Mouse (Mus musculus) olfactory bulb, adult 2 months (tissue): ENCODE measurements around the gene Klhdc8b.
A peak's percentile ranks its signal among the peaks of the same experiment; 100 is the strongest.

Experiments used
- CTCF ChIP-seq: fragments of 200-500 bp; IDR thresholded peaks from 2 replicates; pipeline ENCODE4 v1.5.1; 2012; ENCODE audit warnings: low read depth, mild to moderate bottlenecking, low read length, moderate library complexity; ENCODE audit not compliant: insufficient read depth
- POLR2A ChIP-seq: fragments of 200-500 bp; IDR thresholded peaks from 2 replicates; pipeline ENCODE4 v1.6.1; 2012; ENCODE audit warnings: mild to moderate bottlenecking, low read depth, low read length, moderate library complexity; ENCODE audit not compliant: insufficient read depth

DNA sequence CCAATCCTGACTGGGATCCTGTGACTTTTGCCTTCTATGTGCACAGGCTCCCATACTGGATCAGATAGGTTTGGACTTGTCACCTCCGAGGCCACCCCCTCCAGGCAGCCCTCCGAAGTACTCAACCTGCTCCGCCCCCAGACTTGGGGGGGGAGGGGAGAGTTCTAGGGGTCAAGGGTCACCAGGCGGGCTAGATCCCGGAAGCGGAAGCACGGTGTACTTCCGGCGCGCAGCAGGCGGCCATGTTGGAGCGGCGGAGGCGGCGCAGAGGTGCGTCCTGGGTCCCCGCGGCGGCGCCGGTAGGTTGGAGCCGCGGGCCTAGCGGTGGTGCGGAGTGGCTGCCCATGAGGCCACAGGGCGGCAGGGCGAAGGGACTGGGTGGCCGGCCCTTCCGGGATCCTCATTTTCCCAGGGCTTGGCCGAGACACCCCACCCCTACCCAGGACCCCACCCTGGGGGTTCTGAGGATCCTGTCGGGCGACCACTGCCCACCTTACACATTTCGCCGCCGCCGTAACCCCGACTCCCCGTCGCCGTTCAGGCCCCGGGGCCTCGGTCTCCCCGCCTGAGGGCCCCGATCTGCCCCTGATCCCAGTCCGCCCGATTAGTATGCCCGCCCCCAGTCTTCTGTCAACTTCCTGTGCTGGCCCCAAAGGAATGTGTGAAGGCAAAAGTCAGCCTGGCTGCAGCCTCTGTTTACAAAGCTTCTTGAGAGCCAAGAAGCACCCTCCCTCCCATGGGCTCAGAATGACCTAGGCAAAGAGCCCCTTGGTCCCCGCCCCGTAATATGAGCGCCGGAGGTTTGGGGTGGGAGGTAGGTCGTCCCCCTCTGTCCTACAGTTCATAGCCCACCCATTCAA is 832 bp downstream of the Klhdc8b start, which contains the start of gene Ccdc71:
- no peak for TF ChIP-seq CTCF
- peak; percentile 37; the same call in 1 of the 2 replicates for TF ChIP-seq POLR2A
